Mouse (Mus musculus) bone marrow, adult 2 months (tissue): ENCODE measurements around the gene P2ry12. TPM values are rescaled to one million over a fixed set of nuclear protein-coding genes. Genes with fewer than 3 reads are reported as not detected.

ENCODE experiments used
- H3K27ac ChIP-seq: fragments of 200-500 bp; 2 replicates; pipeline ENCODE4 v1.5.1; 2012; ENCODE audit warnings: low read depth, mild to moderate bottlenecking, control low read depth, inconsistent platforms, low read length; ENCODE audit not compliant: control insufficient read depth, poor library complexity, insufficient read depth
- H3K4me1 ChIP-seq: fragments of 200-500 bp; 2 replicates; pipeline ENCODE4 v1.6.1; 2011; ENCODE audit warnings: low read length; ENCODE audit not compliant: control insufficient read depth, insufficient read depth
- H3K4me3 ChIP-seq: fragments of 200-500 bp; replicated peaks from 2 replicates; pipeline ENCODE3; 2011; ENCODE audit warnings: mild to moderate bottlenecking, low read depth, low read length, control low read depth; ENCODE audit not compliant: control insufficient read depth
- CTCF ChIP-seq: fragments of 200-500 bp; IDR thresholded peaks from 2 replicates; pipeline ENCODE4 v1.5.1; 2011; ENCODE audit warnings: low read length, control low read depth; ENCODE audit not compliant: control insufficient read depth, insufficient read depth
- POLR2A ChIP-seq: fragments of 200-500 bp; IDR thresholded peaks from 2 replicates; pipeline ENCODE4 v1.6.1; 2011; ENCODE audit warnings: low read depth, mild to moderate bottlenecking, control low read depth, low read length, borderline replicate concordance; ENCODE audit not compliant: control insufficient read depth
- WGBS: fragments of 180-500 bp; shearing (Covaris S2); methylation state at CpG from one replicate; pipeline ENCODE4 v1.1.7; 2018; 5-methylcytosine and 5-hydroxymethylcytosine counted together
- polyA plus RNA-seq: library from polyadenylated mRNA; stranded (reverse); fragments of >200 nt; gene quantifications from 2 replicates; pipeline ENCODE4 v1.2.4, GENCODE M21; 2011; ENCODE audit warnings: low replicate concordance; ENCODE audit not compliant: missing spikeins, insufficient read depth, insufficient read length

P2ry12 gene
- polyA plus RNA-seq, 1 experiment, result 6.3 TPM

DNA sequence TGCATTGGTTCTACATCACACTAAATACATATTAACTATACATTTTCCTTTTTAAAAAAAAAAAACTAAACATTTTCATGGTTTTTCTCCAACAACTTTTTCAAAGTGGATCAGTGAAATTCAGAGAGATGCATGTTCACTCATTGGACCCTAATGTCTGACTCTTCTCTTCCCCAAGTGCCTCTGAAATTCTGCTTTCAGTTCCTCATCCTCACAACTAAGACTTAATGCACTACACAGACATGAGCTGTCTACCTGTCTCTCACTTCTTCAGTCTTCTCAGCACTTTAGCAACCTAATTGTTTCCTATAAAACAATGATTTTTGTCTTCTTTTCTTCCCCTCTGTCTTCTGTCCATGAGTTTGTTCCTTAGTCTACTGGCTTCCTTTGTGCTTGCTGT is 37.3 kb downstream of the P2ry12 start:
- no peak overlapping the region for H3K4me3 ChIP-seq
- TF ChIP-seq POLR2A, result no peak
- no peak for TF ChIP-seq CTCF
- H3K4me1 ChIP-seq, result peaks cover 5% of the 10 kb centered on the region; the same call in 1 of the 2 replicates
- H3K27ac ChIP-seq, result no peak overlapping the region

DNA sequence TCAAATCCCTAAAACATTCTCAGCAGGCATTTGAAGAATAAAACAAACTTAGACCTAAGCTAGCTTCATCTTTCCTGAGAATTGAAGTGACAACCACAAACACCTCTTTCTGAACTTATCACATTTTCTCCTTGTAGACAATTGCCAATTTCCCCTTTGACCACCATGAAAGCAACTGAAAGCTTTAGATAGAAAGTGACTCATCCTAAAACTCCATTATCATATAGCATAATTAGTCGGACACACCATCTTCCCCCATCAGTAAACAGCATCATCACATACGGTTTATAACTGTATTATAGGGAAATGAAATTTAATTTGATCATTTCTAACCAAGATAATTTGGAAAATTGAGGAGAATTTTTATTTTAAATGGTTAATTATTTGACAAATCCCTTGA is 40.4 kb downstream of the P2ry12 start:
- H3K4me1 ChIP-seq, result peaks cover 1% of the 10 kb centered on the region; the same call in 1 of the 2 replicates
- TF ChIP-seq CTCF, result no peak
- no peak for TF ChIP-seq POLR2A
- WGBS, result 75% methylated on average over 2 of the region's 2 CpGs
- no peak overlapping the region for H3K27ac ChIP-seq
- no peak overlapping the region for H3K4me3 ChIP-seq

DNA sequence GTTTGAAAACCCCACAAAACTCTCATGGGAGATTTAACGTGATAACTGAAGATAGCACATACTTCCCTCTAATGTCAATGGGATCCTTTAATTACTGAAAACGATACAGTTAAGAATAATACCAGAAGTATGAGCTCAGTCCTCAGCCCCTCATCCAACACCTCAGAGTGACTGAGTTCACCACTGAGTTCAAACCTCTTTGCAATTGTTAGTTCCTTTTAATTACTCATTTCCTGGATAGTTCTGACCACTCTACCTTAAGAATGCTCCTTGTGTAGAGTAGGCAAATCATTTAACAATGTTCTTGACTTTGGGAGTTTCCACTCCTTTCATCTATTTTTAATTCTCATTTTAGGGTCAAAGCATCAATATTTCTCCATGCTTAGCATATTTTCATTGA is 43.3 kb downstream of the P2ry12 start:
- TF ChIP-seq POLR2A (no peak), CTCF (no peak)
- Histone ChIP-seq H3K4me1 (no peaks in the 10 kb centered on the region; the same call in 1 of the 2 replicates), H3K4me3 (no peak overlapping the region), H3K27ac (no peak overlapping the region)
- WGBS, result 48% methylated on average over 2 of the region's 2 CpGs

DNA sequence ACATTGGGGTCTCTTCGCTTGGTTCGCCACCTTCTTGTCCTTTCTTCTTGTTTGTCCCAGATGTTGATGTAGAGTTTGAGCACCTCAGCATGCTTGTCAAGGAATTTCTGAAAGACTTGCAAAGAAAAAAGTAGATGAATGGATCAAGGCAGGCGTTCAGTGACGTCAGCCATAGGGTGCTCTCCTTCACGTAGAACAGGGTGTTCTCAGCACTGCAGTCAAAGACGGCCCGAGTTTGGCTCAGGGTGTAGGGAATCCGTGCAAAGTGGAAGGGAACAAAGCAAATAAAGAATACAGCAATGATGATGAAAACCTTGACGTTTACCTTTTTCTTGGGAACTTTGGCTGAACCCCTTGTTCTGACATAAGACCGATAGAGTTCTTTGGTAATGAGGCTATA is 45.5 kb downstream of the P2ry12 start:
- Histone ChIP-seq H3K4me1 (peaks cover 3% of the 10 kb centered on the region), H3K27ac (no peak overlapping the region), H3K4me3 (no peak overlapping the region)
- 87% methylated on average over 10 of the region's 10 CpGs for WGBS
- no peak for TF ChIP-seq POLR2A
- TF ChIP-seq CTCF, result no peak

DNA sequence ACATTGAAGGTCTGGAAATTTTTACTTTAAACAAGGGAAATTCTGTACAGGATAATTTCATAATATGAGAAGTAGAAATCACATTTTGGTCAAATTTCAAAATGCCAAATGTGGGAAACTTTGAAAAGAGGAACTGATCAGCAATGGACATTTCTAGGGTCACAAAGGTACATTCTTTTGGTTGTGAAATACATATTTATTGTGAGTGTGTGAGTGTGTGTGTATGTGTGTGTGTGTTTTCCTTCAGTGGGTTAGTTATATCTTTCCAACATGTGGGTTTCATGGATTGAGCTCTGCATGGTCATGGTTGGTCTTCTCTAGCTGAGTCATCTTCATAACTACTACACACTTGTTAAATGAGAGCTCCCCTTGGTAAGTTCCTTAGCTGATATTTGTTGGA is 50.3 kb downstream of the P2ry12 start:
- peaks cover 9% of the 10 kb centered on the region for H3K4me1 ChIP-seq
- H3K4me3 ChIP-seq, result no peak overlapping the region
- TF ChIP-seq POLR2A, result no peak
- no peak for TF ChIP-seq CTCF
- peak overlapping the region; percentile 38; the same call in 1 of the 2 replicates for H3K27ac ChIP-seq

DNA sequence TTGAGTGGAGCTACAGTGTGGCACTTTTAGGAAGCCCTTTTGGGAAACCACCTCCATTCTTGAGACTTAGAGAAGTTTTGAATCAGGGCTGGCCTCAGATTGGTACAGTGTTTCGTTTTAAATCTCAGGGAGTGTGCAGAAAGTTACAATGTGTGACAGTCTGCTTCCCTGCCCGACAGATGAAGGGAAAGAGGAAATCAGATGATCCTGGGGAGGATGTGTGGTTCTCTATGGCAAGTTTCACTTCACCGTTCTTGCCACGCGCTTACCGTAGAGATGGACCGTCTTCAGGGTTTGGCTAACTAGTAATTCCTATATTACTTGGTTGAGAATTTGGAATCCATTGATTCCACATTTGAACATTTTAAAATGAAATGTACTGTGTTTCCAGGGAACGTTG is 50.9 kb downstream of the P2ry12 start:
- 15% methylated on average over 8 of the region's 8 CpGs for WGBS
- peak overlapping the region; percentile 33; the same call in 1 of the 2 replicates for H3K27ac ChIP-seq
- no peak for TF ChIP-seq POLR2A
- TF ChIP-seq CTCF, result no peak
- peaks cover 9% of the 10 kb centered on the region for H3K4me1 ChIP-seq
- H3K4me3 ChIP-seq, result peak overlapping the region; percentile 29

DNA sequence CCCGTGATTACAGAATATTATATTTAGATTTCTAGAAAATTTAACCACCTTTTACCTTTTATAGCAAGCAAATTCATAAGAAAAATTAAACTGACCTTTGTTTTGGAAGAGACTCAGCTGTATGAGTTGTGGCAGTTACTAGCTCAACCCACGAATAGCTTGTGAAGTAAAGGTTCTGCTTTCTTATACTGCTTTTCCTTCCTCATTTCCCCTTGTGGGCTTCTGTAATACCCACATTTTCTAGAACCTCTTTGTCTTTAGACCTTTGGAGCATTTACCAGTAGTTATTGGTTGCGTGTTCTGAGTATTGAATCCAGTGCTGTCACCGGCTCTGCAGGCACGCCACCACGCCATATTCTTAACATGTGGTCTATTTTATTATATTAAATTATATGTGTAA is 51.9 kb downstream of the P2ry12 start, which contains the start of gene P2ry13:
Gene P2ry13, minus strand, starts transcription at position 156 of the 400 bp plus-strand sequence.
- TF ChIP-seq POLR2A (no peak), CTCF (no peak)
- peak within 1 kb of the TSS; percentile 47 for H3K4me3 ChIP-seq
- H3K27ac ChIP-seq, result peak within 1 kb of the TSS; percentile 33
- WGBS, result 12% methylated on average over 6 of the region's 6 CpGs
- peaks cover 11% of the 10 kb centered on the region for H3K4me1 ChIP-seq

DNA sequence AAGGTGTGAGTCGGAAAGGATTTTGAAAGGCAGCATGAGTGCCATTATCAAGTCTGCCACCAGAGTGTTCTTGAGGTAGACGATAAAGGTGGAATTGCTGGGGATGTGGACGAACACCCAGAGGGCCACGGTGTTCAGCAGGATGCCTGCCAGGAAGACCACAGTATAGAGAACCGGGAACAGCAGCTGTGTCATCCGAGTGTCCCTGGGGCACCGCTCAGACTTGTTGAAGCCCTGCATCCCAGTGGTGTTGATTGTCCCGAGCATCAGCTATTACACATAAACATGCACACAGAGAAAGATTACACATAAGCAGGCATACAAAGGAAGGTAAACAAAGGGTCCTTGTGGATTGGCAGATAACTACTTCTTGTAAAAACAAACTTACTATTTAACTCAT is 52.6 kb downstream of the P2ry12 start:
- TF ChIP-seq CTCF (no peak), POLR2A (no peak)
- 59% methylated on average over 8 of the region's 8 CpGs for WGBS
- Histone ChIP-seq H3K4me1 (peaks cover 14% of the 10 kb centered on the region), H3K27ac (peak overlapping the region; percentile 21; the same call in 1 of the 2 replicates), H3K4me3 (peak overlapping the region; percentile 47)
